Mouse (Mus musculus): ENCODE data around the gene Lrrc8b. TPM values are rescaled to one million over a fixed set of nuclear protein-coding genes. Genes with fewer than 3 reads are reported as not detected.
A peak's percentile ranks its signal among the peaks of the same experiment; 100 is the strongest.

The Lrrc8b gene
- total RNA-seq, 1 experiment from 2014 or later, result 10.6 TPM

DNA sequence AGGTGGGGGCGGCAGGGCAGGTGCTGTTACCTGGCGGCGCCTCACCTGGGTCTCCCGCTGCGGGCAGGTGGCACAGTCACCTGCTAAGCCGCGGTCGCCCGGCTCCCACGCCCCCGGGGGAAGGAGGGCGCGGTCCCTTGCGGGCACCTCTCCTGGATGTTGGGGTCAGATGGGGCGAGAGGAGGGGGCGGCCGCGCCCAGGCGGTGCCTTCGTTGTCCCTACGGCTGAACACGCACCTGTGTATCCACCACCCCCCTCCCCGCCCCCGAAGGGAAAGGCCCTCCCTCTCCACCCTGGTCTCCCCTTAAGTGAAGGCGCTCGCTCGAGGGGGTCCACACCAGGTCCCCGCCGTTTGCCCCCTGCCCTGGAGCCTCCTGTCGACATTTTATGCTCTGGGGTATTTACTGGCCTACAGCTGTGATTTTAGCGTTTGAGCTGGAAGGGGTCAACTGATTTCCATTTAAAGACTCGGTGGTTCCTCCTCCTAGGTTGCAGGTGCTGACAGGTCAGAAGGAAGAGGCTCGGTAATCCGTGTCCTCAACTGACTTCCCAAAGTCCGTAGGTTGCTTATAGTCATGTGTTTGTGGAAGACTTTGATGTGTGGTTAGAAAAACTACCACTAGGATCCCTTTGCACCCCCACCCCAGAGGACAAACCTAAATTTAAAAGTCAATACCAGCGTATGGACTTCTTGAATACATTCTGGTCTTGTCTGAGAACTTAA, 538 bp downstream of the Lrrc8b start:
- ATAC-seq (replicated peaks; ENCODE audit: insufficient number of reproducible peaks, low FRiP score, low TSS enrichment, poor library complexity, severe bottlenecking), result no peak

DNA sequence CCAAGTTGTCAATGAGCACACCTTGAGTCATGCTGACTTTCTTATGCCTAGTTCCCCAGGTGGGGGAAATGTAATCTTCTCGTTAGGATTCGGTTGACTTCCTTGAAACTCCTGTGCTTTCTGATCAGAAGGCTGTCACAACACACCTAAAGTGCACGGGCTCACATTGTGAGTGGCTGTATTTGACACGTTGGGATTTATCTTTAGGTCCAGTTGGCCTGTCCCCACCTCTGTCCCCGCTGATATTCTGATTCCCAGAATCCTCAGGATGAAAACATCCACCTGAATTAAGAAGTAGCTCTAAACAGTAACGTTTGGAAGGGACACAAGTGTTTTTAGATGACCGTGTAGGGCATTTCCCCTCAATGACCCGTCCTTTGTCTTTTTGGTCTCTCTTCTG, 1.6 kb downstream of the Lrrc8b start:
- ATAC-seq (replicated peaks; ENCODE audit: insufficient number of reproducible peaks, low FRiP score, low TSS enrichment, poor library complexity, severe bottlenecking), result no peak

DNA sequence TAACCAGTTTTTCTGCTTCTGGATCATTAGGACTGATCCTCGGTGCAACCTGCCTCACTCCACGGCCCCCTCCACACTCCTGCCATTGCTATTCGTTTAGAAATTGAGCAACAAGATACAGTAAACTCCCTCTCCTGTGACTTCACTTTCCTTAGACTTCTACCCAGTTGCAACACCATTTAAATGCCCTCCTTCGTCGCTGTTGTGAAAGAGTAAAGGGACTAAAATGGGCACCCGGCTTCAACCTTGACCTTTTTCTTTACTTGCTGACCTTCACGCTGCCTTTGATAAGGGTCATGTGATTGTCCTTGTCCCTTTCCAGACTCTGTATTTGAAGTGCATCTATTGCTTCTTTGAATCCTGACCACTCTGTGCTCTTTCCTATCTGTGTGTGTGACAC, 2.8 kb downstream of the Lrrc8b start:
- peak; percentile 64 for ATAC-seq (replicated peaks; ENCODE audit: insufficient number of reproducible peaks, low FRiP score, low TSS enrichment, poor library complexity, severe bottlenecking)

DNA sequence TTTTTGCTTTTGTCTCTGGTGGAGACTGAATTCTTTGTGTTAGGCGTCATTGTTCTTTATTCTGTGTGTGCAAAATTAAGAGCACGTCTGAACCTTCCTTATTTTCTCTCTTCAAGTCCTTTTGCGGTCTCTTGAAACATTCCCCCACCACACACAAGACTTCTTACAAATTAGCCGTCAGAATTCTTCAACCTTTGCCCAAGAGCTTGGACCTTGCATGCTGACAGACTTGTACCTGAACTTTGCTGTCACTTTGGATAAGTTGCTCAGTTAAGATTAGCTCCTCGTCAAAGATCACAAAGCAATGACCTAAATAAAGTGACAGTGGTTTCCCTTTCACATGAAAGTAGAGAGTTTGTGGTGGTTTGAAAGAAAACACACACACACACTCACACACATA, 3.3 kb downstream of the Lrrc8b start:
- ATAC-seq (replicated peaks; ENCODE audit: insufficient number of reproducible peaks, low FRiP score, low TSS enrichment, poor library complexity, severe bottlenecking), result no peak

DNA sequence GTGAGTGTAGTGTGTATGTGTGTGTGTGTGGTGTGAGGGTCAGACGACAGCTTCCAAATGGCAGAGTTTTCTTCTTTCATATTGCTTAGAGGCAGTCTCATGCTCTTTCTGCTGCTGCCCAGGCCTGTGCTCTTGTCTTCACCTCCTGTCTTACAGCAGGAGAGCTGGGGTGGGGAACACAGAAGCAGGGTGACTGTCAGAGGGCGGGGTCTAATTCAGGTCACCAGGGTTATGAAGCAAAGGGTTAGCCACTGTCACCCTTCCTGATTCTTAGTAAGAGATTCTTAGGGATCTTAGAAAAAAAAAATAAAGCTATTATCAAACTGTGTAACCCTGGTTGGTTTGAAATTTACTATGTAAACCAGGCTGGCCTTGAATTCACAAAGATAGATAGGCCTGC, 10.0 kb downstream of the Lrrc8b start:
- no peak for ATAC-seq (replicated peaks; ENCODE audit: insufficient number of reproducible peaks, low FRiP score, low TSS enrichment, poor library complexity, severe bottlenecking)

DNA sequence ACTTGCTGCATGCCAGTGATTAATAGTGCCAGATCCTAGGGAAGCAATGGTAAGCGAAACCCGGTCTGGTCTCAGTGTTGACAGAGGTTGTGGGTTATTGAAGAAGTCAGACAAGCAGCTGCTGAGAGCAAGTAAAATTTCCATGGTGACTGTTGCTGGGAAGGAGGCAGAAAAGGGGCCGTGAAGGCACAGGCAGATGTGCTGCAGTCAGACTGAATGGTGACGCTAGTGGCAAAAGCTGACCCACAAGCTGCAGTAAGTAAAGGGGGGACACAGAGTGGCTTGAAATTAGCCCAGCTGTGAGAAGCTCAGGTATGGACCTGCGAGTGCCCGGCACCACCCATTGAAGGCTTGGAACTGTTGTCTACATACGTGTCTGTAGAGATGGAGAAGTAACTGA, 11.8 kb downstream of the Lrrc8b start:
- ATAC-seq (replicated peaks; ENCODE audit: insufficient number of reproducible peaks, low FRiP score, low TSS enrichment, poor library complexity, severe bottlenecking), result no peak

DNA sequence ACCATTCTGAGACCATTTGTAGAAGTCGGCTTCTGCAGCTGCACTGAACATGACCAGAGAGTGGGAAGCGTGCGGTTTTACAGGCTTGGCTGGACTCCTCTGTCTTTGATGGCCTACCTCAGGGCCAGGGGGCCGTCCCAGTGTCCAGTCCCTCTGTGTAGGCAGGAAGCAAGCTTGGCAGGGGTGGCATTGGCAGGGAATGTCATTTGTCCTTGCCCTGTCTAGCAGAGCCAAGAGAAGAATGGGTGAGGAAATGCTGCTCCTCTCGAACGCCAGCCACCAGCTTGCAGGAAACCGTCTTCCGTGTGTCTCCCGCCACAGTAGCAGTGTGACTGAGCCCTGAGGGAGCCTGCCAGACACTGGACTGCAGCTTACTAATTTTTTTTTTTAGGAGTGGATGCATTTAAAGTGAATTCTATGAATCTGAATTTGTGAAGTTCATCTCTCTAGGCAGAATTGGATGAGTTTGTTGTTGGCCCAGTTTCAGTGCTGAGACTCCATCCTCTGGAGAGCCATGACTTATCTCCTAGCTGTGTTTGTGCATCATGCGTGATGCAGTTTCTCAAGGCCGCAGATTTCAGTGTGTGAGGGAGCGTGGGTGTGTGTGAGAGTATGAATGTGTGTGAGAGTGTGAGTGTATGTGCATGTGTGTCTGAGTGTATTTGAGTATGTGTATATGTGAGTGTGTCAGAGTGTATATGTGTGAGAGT, 12.8 kb downstream of the Lrrc8b start:
- no peak for ATAC-seq (replicated peaks; ENCODE audit: insufficient number of reproducible peaks, low FRiP score, low TSS enrichment, poor library complexity, severe bottlenecking)

DNA sequence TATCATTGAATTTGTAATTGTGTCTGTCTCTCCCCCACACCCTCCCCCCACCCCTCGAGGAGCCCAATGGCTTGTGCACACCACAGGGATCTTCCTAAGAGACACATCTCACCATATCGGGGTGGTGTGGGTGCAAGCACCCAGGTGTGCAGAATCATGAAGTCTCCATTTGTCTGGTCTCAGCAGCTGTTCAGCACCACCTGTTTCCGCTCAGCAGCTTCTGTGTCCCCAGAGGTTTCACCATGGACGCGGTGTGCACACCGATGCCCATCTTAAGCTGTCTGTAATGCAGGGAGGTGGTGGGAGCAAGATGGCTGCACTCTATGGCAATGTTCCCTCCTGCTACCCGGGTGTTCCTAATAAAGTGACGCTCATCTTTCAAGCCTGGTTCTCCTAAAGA, 14.6 kb downstream of the Lrrc8b start:
- ATAC-seq (replicated peaks; ENCODE audit: insufficient number of reproducible peaks, low FRiP score, low TSS enrichment, poor library complexity, severe bottlenecking), result no peak

DNA sequence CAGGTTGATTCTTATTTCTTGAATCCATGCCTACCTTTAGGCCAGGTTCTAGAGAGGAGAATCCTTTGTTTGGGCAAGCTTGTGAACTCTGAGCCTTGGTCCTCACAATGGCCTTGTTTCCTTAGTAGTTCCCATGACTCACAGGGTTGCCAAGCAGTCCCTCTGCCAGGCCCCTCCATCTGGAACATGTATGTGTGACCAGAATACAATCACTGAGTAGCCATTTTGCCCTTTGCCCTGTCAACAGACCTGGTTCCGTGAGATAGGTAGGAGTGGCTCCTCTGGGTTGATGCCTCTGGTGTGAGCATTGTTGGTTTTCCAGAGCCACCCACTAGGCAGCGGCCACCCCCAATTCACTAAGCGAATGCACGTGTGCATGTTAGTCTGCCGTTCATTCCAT, 24.0 kb downstream of the Lrrc8b start:
- ATAC-seq (replicated peaks; ENCODE audit: insufficient number of reproducible peaks, low FRiP score, low TSS enrichment, poor library complexity, severe bottlenecking), result no peak

DNA sequence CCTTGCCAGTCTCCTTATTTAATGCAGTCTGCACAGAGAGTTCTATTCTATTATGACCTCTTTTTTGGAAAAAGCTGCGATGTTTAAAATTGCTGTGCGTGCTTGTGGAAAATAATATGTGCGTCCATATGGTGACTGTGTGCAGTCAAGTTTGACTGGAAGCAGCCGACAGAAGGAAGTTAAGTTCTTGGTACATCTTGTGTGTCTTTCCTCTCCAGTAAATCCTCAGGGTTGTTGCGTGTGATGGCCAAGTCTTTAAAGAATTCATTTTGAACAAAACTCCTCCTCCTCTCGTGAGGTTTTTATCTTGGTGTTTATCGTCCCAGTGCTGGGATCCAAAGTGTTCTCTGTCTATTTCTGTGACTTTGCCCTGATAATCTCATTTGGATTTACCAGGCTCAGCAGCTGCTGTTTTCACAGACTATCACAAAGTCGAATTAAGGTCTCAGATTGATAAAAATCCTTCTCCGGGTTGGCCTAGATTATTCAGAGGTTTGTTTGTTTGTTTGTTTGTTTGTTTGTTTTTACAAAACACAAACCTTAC, 25.5 kb downstream of the Lrrc8b start:
- no peak for ATAC-seq (replicated peaks; ENCODE audit: insufficient number of reproducible peaks, low FRiP score, low TSS enrichment, poor library complexity, severe bottlenecking)

DNA sequence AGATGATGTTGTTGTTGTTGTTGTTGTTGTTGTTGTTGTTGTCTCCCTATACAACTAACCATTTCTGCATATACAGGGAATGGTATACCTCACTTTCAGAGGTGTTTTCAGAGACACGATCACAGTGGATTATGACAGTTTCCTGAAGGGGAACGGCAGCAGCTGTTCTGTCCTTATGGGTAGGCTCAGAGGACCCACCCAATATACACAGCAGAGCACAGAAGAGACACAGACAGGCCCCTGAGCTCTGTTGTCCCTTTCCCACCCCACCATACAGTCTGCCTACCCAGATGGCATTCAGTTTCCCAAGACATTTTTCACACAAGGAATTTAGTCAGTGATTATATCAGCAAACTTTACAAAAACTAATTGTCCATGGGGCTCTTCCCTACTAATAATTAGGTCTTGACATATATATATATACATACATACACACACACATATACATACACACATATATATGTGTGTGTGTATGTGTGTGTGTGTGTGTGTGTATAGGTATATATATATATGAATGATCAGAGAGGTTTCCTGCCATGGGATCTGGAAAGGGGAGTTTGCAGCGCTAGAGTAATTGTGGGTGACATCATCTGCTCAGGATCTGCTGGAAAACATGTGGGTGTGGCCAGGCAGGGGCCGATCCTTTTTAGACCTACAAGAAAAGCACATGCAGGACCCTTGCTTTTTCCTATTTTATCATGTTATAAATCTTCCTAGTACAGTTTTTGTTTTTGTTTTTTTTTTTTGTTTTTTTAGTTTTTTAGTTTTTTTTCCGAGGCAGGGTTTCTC, 26.8 kb downstream of the Lrrc8b start:
- no peak for ATAC-seq (replicated peaks; ENCODE audit: insufficient number of reproducible peaks, low FRiP score, low TSS enrichment, poor library complexity, severe bottlenecking)

DNA sequence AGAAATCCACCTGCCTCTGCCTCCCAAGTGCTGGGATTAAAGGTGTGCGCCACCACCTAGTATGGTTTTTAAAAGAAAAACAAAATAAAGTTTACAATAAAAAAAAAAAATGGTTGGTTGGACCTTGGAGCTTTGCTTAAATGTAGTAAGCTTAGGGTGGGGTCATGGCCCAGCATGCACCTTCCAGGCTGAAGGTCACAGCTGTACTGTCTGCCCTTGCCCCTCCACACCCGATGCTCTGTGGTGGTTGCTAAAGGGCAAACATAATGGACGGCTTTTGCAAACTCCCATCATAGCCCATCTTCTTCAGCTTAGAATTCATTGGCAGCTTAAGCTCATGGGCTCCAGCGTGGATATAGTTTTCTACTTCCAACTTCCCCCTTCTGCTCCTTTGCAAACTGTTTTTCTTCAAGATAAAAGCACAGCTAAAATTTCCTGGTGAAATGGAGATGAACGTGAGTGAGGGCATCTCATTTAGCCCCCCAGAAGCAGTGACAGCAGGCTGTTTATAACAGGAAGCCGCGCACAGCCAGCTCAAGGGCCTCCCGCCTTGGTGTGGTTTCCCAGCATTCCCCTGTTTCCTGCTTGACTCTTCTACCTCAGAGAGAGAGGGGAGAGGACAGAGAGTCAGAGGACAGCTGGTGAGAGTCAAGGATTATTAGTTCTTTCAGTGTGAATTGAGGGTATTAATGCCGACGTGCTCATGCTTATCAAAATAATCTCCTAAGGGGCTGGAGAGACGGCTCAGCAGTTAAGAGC, 27.7 kb downstream of the Lrrc8b start:
- peak; percentile 62; the same call in 1 of the 2 replicates for ATAC-seq (replicated peaks; ENCODE audit: insufficient number of reproducible peaks, low FRiP score, low TSS enrichment, poor library complexity, severe bottlenecking)

DNA sequence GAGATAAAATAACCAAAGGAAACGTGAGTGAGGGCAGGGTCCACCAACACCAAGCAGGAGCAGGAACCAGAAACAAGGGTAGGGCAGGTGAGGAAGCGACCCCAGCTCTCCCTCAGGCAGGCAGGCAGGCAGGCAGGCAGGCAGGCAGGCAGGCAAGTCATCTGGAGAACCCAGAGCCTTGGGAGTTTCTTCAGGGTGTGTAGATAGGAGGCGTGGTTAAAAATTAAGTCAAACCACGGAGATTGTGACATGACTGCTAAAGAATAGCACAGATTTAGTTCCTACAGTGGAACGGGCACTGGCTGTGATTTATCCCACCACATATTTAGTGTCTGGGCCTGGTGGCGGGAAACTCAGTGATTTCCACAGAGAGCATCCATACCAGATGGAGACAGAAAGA, 30.1 kb downstream of the Lrrc8b start:
- ATAC-seq (replicated peaks; ENCODE audit: insufficient number of reproducible peaks, low FRiP score, low TSS enrichment, poor library complexity, severe bottlenecking), result peak; percentile 70; the same call in 1 of the 2 replicates

DNA sequence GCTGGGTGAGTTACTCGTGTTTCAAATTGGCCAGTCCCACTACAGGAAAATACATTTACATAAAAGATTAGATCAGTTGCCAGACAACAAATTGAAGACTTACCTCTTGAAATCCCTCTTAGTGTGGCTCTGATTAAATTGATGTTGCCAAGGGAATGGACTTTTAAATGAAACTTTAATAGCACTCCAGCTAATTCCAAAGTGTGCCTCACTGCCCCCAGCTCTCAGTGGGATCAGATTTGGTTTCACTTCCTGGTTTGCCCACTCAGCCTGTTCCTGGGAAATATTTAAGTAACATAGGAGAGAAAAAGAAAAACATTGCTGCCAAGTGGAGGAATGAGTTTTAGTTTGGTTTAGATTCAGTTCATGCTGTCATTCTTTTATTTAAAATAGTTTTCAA, 38.5 kb downstream of the Lrrc8b start:
- no peak for ATAC-seq (replicated peaks; ENCODE audit: insufficient number of reproducible peaks, low FRiP score, low TSS enrichment, poor library complexity, severe bottlenecking)

DNA sequence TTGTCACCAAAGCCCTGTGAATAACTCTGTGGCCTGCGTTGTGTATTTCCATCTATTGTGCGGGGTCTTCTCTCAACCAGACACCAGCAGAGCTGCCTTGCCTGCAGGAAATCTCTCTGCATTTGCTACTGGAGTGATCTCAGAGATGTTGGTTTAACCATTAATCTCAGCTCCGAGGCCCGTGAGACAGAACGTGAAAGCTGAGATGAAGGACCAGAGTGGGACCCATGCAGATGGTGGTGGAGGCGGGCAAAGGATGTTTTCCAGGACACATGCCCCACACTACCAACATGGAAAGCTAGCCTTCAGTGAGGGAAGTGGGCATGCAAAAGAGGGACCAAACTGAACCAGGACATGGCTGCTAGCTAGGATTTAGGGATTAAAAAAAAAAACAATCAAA, 43.5 kb downstream of the Lrrc8b start:
- ATAC-seq (replicated peaks; ENCODE audit: insufficient number of reproducible peaks, low FRiP score, low TSS enrichment, poor library complexity, severe bottlenecking), result no peak

DNA sequence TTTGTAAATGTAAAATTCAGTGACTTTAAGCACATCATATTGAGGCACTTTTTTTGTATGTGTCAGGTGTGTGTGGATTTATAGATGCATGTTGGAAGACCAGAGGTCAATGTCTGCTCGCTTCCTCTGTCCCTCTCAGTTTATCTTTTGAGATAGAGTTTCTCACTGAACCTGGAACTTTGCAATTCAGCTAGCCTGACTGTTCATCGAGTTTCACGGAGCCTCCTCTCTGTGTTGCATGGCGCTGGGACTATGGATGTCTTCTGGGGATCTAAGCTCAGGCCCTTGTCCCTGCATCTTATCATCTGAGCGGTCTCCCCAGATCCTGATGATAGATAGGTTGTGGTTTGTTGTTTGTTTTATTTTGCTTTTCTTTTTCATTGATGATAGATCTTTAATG, 45.0 kb downstream of the Lrrc8b start:
- no peak for ATAC-seq (replicated peaks; ENCODE audit: insufficient number of reproducible peaks, low FRiP score, low TSS enrichment, poor library complexity, severe bottlenecking)

DNA sequence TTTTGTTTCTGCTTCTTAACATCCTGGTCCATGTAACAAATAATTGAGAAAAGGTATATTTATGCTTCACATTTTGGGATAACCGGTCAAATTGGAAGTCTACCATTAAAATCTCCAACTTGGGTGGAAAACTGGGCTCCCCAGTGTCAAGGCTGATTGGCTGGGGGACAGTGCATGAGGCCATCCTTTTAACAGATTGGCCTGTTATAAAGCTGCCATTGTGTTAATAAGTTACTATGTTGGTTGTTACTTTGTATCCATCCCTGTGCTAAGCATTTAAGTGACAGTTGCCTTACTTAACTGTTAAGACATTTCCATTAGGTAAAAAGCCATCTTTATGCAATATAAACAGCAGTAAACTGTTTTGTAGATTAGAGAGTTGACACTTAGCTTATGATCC, 45.5 kb downstream of the Lrrc8b start:
- ATAC-seq (replicated peaks; ENCODE audit: insufficient number of reproducible peaks, low FRiP score, low TSS enrichment, poor library complexity, severe bottlenecking), result no peak

DNA sequence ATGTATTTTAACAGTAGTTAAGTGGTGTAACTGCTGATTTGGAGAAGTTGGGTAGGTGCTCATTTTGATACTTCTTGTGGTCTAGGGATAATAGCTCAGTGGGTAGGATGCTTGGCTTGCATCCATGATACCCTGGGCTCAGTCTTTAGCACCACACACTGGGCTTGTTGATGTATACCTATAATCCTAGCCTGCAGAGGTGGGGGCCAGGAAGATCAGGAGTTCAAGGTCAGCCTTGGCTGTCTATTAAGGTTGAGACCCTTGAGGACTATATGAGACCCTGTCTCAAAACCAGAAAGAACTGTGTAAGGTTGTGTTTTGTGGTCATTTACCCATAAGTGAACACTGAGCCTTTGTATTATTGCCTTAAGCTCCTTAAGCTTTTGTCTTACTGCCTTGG, 49.1 kb downstream of the Lrrc8b start:
- ATAC-seq (replicated peaks; ENCODE audit: insufficient number of reproducible peaks, low FRiP score, low TSS enrichment, poor library complexity, severe bottlenecking), result no peak

DNA sequence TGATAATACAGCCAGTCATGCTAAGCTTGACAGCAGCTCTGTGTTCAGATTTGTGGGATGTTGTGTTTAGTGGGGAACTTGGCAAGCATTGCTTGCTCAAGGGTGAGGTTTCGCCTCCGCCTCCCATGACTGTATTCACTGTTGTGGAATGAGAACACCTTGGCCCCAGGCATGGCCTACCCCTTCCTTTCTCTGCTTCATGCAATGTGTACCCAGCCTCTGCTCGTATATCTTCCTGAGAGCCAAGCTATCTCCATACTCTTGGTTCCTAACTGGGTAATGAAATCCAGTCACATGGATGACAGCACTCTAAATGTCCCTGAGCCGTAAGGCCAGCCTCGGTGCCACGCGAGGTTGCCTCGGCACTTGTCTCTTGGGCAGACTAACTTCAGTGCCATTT, 50.0 kb downstream of the Lrrc8b start:
- ATAC-seq (replicated peaks; ENCODE audit: insufficient number of reproducible peaks, low FRiP score, low TSS enrichment, poor library complexity, severe bottlenecking), result no peak

All from monocyte, adult 5-6 weeks (primary cell).